Mouse (Mus musculus) liver, embryonic 16.5 days (tissue): Measurements from ENCODE around the gene Lce1k. TPM values are rescaled to one million over a fixed set of nuclear protein-coding genes. Genes with fewer than 3 reads are reported as not detected.

Experiments
- ATAC-seq: fragments of 200-750 bp; cut with Nextera tagmentation; 2 replicates; pipeline ENCODE4 v1.8.0; 2017; ENCODE audit warnings: low read depth, mild to moderate bottlenecking, moderate number of reproducible peaks, moderate library complexity
- H3K27ac ChIP-seq: fragments of 300-500 bp; sonication (generic); 2 replicates; pipeline ENCODE4 v1.5.1; 2014; ENCODE audit warnings: mild to moderate bottlenecking, low read length
- H3K27me3 ChIP-seq: fragments of 300-500 bp; sonication (generic); 2 replicates; pipeline ENCODE4 v1.6.1; 2014; ENCODE audit warnings: low read depth, low read length, mixed read lengths; ENCODE audit not compliant: control insufficient read depth, insufficient read depth
- H3K36me3 ChIP-seq: fragments of 300-500 bp; sonication (generic); 2 replicates; pipeline ENCODE4 v1.6.1; 2014; ENCODE audit warnings: mild to moderate bottlenecking; ENCODE audit not compliant: control insufficient read depth, insufficient read depth
- H3K4me1 ChIP-seq: fragments of 300-500 bp; sonication (generic); 2 replicates; pipeline ENCODE4 v1.6.1; 2014; ENCODE audit warnings: low read depth, low read length, mixed read lengths; ENCODE audit not compliant: control insufficient read depth
- H3K4me2 ChIP-seq: fragments of 300-500 bp; sonication (generic); 2 replicates; pipeline ENCODE4 v1.6.1; 2014; ENCODE audit warnings: low read depth, low read length, mixed read lengths
- H3K4me3 ChIP-seq: fragments of 300-500 bp; sonication (generic); 2 replicates; pipeline ENCODE4 v1.5.1; 2014; ENCODE audit warnings: low read depth, mild to moderate bottlenecking, low read length
- H3K9ac ChIP-seq: fragments of 300-500 bp; sonication (generic); 2 replicates; pipeline ENCODE4 v1.6.1; 2014; ENCODE audit warnings: low read depth, low read length
- H3K9me3 ChIP-seq: fragments of 300-500 bp; sonication (generic); replicated peaks from 2 replicates; pipeline ENCODE4 v1.6.1; 2016; ENCODE audit warnings: low read length; ENCODE audit not compliant: control insufficient read depth
- WGBS: fragments of 180-500 bp; shearing (Covaris S2); extraction: QIAGEN DNeasy Blood & Tissue Kit; methylation state at CpG from one replicate; pipeline ENCODE4 v1.1.7; 2014; ENCODE audit not compliant: insufficient replicate concordance; 5-methylcytosine and 5-hydroxymethylcytosine counted together
- polyA plus RNA-seq: library from polyadenylated mRNA; unstranded; fragments of >200 nt; fragmentation: Nextera tagmentation; extraction: Ambion mirVana; gene quantifications from 2 replicates; pipeline ENCODE4 v1.2.1, GENCODE M21; 2015

The Lce1k gene
- polyA plus RNA-seq, 1 experiment from 2014 or later, result not detected

DNA sequence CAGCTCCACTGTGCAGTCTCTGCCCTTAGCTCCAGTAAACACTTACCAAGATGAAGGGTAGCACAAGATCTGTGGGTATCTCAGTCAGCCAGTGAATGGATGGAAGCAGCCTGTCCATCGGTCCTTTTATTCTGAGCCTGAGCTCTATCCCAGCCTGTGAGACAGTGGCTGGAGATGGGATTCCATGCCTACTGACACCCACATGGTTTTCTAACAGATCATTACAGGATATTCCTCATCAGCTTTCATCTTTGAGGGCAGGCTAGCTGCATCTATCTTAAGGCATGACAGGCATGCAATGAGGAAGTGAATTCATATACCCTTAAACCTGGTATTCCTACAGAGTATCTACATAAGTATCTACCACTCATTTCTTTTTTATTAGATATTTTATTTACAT is 42.7 kb downstream of the Lce1k start, which contains the start of gene Lce1h:
Gene Lce1h (minus strand): TSS at position 101 of the 400 bp plus-strand sequence.
- WGBS, result 72% methylated on average over 1 of the region's 1 CpGs
- no peaks in the 10 kb centered on the region for H3K4me1 ChIP-seq
- H3K27me3 ChIP-seq, result no peaks in the 10 kb centered on the region
- H3K4me3 ChIP-seq, result no peak within 1 kb of the TSS
- H3K4me2 ChIP-seq, result no peak within 1 kb of the TSS
- H3K9me3 ChIP-seq, result no peaks in the 10 kb centered on the region
- H3K27ac ChIP-seq, result no peak within 1 kb of the TSS
- H3K9ac ChIP-seq, result no peak within 1 kb of the TSS
- no peak for ATAC-seq
- no peaks in the 10 kb centered on the region for H3K36me3 ChIP-seq

Other genes starting within 250 kb of the Lce1k start
- not detected in 2 replicates for gene Ivl, start 234.2 kb downstream of the Lce1k start, polyA plus RNA-seq
- 0.13 and 0.24 TPM in 2 replicates for gene Smcp, start 218.9 kb downstream of the Lce1k start, polyA plus RNA-seq
- gene 2210017I01Rik, start 200.4 kb downstream of the Lce1k start, polyA plus RNA-seq, result not detected in 2 replicates
- gene Lce6a, start 186.2 kb downstream of the Lce1k start, polyA plus RNA-seq, result 0.11 TPM in 1 of 2 replicates, not detected in the other
- not detected in 2 replicates for gene Lce1a1, start 159.6 kb downstream of the Lce1k start, polyA plus RNA-seq
- not detected in 2 replicates for gene Lce1b, start 151.0 kb downstream of the Lce1k start, polyA plus RNA-seq
- not detected in 2 replicates for gene Lce1a2, start 137.6 kb downstream of the Lce1k start, polyA plus RNA-seq
- not detected in 2 replicates for gene Lce1c, start 128.6 kb downstream of the Lce1k start, polyA plus RNA-seq
- not detected in 2 replicates for gene Lce1d, start 120.7 kb downstream of the Lce1k start, polyA plus RNA-seq
- not detected in 2 replicates for gene Lce1e, start 98.8 kb downstream of the Lce1k start, polyA plus RNA-seq
- not detected in 2 replicates for gene Lce1f, start 87.5 kb downstream of the Lce1k start, polyA plus RNA-seq
- gene Gm38119, start 68.8 kb downstream of the Lce1k start, polyA plus RNA-seq, result not detected in 2 replicates
- not detected in 2 replicates for gene Lce1g, start 55.6 kb downstream of the Lce1k start, polyA plus RNA-seq
- not detected in 2 replicates for gene Lce1h, start 42.8 kb downstream of the Lce1k start, polyA plus RNA-seq
- not detected in 2 replicates for gene Lce1i, start 29.0 kb downstream of the Lce1k start, polyA plus RNA-seq
- gene Lce1j, start 17.4 kb downstream of the Lce1k start, polyA plus RNA-seq, result not detected in 2 replicates
- not detected in 2 replicates for gene Kprp, start 19.4 kb upstream of the Lce1k start, polyA plus RNA-seq
- not detected in 2 replicates for gene Lce1l, start 43.4 kb upstream of the Lce1k start, polyA plus RNA-seq
- not detected in 2 replicates for gene 2310050C09Rik, start 62.3 kb upstream of the Lce1k start, polyA plus RNA-seq
- not detected in 2 replicates for gene Lce3a, start 118.3 kb upstream of the Lce1k start, polyA plus RNA-seq
- not detected in 2 replicates for gene Lce3b, start 125.1 kb upstream of the Lce1k start, polyA plus RNA-seq
- gene Lce3c, start 136.6 kb upstream of the Lce1k start, polyA plus RNA-seq, result not detected in 2 replicates
- gene Lce3d, start 149.5 kb upstream of the Lce1k start, polyA plus RNA-seq, result not detected in 2 replicates
- gene Lce3e, start 159.2 kb upstream of the Lce1k start, polyA plus RNA-seq, result not detected in 2 replicates
- not detected in 2 replicates for gene Lce3f, start 184.3 kb upstream of the Lce1k start, polyA plus RNA-seq
- not detected in 2 replicates for gene Crct1, start 207.8 kb upstream of the Lce1k start, polyA plus RNA-seq
- gene Lce1m, start 211.2 kb upstream of the Lce1k start, polyA plus RNA-seq, result not detected in 2 replicates